Mouse (Mus musculus) midbrain, embryonic 12.5 days (tissue): ENCODE data around the gene Dolk. TPM values are rescaled to one million over a fixed set of nuclear protein-coding genes. Genes with fewer than 3 reads are reported as not detected.

Experiments
- ATAC-seq: fragments of 200-750 bp; cut with Nextera tagmentation; 2 replicates; pipeline ENCODE4 v1.8.0; 2017; ENCODE audit warnings: low read depth, moderate TSS enrichment, moderate library complexity; ENCODE audit not compliant: low FRiP score
- H3K27ac ChIP-seq: fragments of 300-500 bp; sonication (generic); replicated peaks from 2 replicates; pipeline ENCODE4 v1.5.1; 2016; ENCODE audit warnings: mild to moderate bottlenecking
- H3K27me3 ChIP-seq: fragments of 300-500 bp; sonication (generic); 2 replicates; pipeline ENCODE4 v1.6.1; 2016; ENCODE audit warnings: mild to moderate bottlenecking
- H3K36me3 ChIP-seq: fragments of 300-500 bp; sonication (generic); 2 replicates; pipeline ENCODE4 v1.6.1; 2016
- H3K4me1 ChIP-seq: fragments of 300-500 bp; sonication (generic); 2 replicates; pipeline ENCODE4 v1.6.1; 2016
- H3K4me2 ChIP-seq: fragments of 300-500 bp; sonication (generic); replicated peaks from 2 replicates; pipeline ENCODE4 v1.6.1; 2016; ENCODE audit warnings: mild to moderate bottlenecking, moderate library complexity
- H3K4me3 ChIP-seq: fragments of 300-500 bp; sonication (generic); 2 replicates; pipeline ENCODE4 v1.5.1; 2016; ENCODE audit warnings: mild to moderate bottlenecking
- H3K9ac ChIP-seq: fragments of 300-500 bp; sonication (generic); replicated peaks from 2 replicates; pipeline ENCODE4 v1.6.1; 2016; ENCODE audit warnings: mild to moderate bottlenecking, moderate library complexity
- H3K9me3 ChIP-seq: fragments of 300-500 bp; sonication (generic); 2 replicates; pipeline ENCODE4 v1.6.1; 2016; ENCODE audit warnings: mild to moderate bottlenecking
- WGBS: fragments of 180-500 bp; shearing (Covaris S2); methylation state at CpG from one replicate; pipeline ENCODE4 v1.1.7; 2016; 5-methylcytosine and 5-hydroxymethylcytosine counted together
- polyA plus RNA-seq: library from polyadenylated mRNA; unstranded; fragments of >200 nt; fragmentation: Nextera tagmentation; extraction: Ambion mirVana; gene quantifications from 2 replicates; pipeline ENCODE4 v1.2.1, GENCODE M21; 2016

Gene Dolk
- polyA plus RNA-seq, 1 experiment from 2014 or later, result 28.2 TPM

DNA sequence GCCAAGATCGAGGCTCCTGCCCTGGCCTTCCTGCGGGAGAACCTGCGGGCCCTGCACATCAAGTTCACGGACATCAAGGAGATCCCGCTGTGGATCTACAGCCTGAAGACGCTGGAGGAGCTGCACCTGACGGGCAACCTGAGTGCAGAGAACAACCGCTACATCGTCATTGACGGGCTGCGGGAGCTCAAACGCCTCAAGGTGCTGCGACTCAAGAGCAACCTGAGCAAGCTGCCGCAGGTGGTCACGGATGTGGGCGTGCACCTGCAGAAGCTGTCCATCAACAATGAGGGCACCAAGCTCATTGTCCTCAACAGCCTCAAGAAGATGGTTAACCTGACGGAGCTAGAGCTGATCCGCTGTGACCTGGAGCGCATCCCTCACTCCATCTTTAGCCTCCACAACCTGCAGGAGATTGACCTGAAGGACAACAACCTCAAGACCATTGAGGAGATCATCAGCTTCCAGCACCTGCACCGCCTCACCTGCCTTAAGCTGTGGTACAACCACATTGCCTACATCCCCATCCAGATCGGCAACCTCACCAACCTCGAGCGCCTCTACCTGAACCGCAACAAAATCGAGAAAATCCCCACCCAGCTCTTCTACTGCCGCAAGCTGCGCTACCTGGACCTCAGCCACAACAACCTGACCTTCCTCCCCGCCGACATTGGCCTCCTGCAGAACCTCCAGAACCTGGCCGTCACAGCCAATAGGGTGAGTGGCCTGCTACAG lies 29.4 kb downstream of the Dolk start:
- Histone ChIP-seq H3K36me3 (peaks cover 85% of the 10 kb centered on the region), H3K27me3 (no peaks in the 10 kb centered on the region), H3K9ac (no peak overlapping the region), H3K4me1 (no peaks in the 10 kb centered on the region), H3K9me3 (no peaks in the 10 kb centered on the region), H3K27ac (no peak overlapping the region), H3K4me2 (no peak overlapping the region), H3K4me3 (no peak overlapping the region)
- WGBS, result 97% methylated on average over 30 of the region's 30 CpGs
- ATAC-seq, result no peak

DNA sequence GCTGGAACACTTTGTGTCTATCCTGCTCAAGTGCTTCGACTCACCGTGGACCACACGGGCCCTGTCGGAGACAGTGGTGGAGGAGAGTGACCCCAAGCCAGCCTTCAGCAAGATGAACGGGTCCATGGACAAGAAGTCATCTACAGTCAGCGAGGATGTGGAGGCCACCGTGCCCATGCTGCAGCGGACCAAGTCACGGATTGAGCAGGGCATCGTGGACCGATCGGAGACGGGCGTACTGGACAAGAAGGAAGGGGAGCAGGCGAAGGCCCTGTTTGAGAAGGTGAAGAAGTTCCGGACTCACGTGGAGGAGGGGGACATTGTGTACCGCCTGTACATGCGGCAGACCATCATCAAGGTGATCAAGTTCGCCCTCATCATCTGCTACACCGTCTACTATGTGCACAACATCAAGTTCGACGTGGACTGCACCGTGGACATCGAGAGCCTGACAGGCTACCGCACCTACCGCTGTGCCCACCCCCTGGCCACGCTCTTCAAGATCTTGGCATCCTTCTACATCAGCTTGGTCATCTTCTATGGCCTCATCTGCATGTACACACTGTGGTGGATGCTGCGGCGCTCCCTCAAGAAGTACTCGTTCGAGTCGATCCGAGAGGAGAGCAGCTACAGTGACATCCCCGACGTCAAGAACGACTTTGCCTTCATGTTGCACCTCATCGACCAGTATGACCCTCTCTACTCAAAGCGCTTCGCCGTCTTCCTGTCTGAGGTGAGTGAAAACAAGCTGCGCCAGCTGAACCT lies 30.3 kb downstream of the Dolk start:
- ATAC-seq, result no peak
- no peaks in the 10 kb centered on the region for H3K4me1 ChIP-seq
- H3K27ac ChIP-seq, result no peak overlapping the region
- H3K4me2 ChIP-seq, result no peak overlapping the region
- no peaks in the 10 kb centered on the region for H3K9me3 ChIP-seq
- H3K4me3 ChIP-seq, result no peak overlapping the region
- H3K27me3 ChIP-seq, result no peaks in the 10 kb centered on the region
- no peak overlapping the region for H3K9ac ChIP-seq
- H3K36me3 ChIP-seq, result peaks cover 85% of the 10 kb centered on the region
- 96% methylated on average over 41 of the region's 42 CpGs for WGBS

DNA sequence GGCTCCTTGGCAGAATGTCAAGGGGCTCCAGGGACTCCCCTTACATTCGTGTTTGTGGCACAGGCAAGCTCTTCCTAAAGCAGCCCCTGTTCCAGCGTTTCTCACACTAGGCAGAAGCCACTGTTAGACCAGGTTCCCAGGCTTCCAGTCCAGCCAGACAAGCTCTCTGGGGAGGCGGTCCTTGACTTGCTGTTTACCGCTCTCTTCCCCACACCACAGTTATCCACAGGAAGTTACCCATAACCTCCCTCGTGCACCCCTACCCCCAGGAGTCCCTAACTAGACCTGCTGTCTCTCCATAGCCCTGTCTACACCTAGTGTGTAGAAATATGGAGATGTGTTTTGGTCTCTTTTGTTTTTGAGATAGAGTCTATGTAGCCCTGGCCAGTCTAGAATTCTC lies 32.3 kb downstream of the Dolk start:
- H3K4me3 ChIP-seq, result no peak overlapping the region
- H3K4me2 ChIP-seq, result no peak overlapping the region
- H3K4me1 ChIP-seq, result no peaks in the 10 kb centered on the region
- no peaks in the 10 kb centered on the region for H3K9me3 ChIP-seq
- no peaks in the 10 kb centered on the region for H3K27me3 ChIP-seq
- H3K27ac ChIP-seq, result no peak overlapping the region
- no peak overlapping the region for H3K9ac ChIP-seq
- WGBS, result 87% methylated on average over 5 of the region's 5 CpGs
- H3K36me3 ChIP-seq, result peaks cover 84% of the 10 kb centered on the region
- ATAC-seq, result no peak

DNA sequence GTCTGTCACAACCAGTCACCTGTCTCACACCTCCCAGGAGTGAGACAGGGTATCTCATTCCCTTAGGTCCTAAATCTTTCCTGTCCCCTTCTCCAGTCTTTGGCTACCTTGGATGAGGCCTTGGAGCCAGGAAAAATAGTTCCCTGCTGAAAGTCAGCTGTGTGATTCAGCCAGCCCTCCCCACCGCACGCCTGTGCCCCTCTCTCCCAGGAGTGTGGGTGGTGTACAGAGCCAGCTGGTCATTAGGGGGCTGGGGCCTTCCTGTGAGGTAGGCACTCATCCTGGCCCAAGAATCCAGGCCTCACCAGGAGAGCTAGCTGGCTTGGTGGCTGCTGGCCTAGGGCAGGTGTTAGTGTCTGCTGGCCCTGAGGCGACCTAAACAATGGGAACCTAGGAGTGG lies 33.6 kb downstream of the Dolk start:
- 82% methylated on average over 3 of the region's 3 CpGs for WGBS
- ATAC-seq, result no peak
- no peak overlapping the region for H3K27ac ChIP-seq
- H3K9ac ChIP-seq, result no peak overlapping the region
- H3K4me2 ChIP-seq, result no peak overlapping the region
- H3K4me3 ChIP-seq, result no peak overlapping the region
- H3K9me3 ChIP-seq, result no peaks in the 10 kb centered on the region
- H3K27me3 ChIP-seq, result no peaks in the 10 kb centered on the region
- no peaks in the 10 kb centered on the region for H3K4me1 ChIP-seq
- H3K36me3 ChIP-seq, result peaks cover 84% of the 10 kb centered on the region

DNA sequence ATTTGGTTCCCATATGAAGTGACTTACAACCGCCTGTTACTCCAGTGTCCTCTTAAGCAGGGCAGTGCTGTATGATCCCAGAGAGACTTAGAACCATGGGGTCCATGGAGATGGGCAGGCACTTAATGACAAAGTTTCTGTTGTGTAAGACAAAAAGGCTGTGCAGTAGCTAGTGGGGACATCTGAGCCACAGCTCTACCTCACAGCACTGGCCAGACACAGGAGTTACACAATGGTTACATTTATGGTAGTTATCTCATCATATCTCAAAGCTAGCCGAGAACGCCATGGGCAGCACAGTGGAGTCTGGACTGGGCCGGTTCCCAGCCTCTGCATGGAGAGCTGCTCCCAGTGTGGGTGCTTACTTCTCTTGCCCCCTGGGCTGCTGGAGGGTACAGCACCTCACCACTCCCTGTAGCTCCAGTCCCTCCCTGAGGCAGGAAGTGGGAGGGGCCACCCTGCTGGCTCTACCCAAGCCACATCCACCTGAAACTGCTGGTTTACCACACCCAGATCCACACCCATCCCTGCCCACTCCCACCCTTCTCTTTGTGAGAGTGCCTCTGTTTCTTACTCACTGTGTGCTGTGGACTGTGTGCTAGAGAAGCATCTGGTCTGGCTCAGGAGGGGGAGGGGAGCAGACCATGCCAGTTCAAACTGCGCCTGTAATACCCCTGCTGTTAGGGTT lies 34.6 kb downstream of the Dolk start:
- H3K36me3 ChIP-seq, result peaks cover 84% of the 10 kb centered on the region
- no peaks in the 10 kb centered on the region for H3K27me3 ChIP-seq
- H3K9me3 ChIP-seq, result no peaks in the 10 kb centered on the region
- 82% methylated on average over 5 of the region's 5 CpGs for WGBS
- H3K4me1 ChIP-seq, result no peaks in the 10 kb centered on the region
- H3K4me3 ChIP-seq, result no peak overlapping the region
- no peak for ATAC-seq
- H3K4me2 ChIP-seq, result no peak overlapping the region
- H3K27ac ChIP-seq, result no peak overlapping the region
- no peak overlapping the region for H3K9ac ChIP-seq

DNA sequence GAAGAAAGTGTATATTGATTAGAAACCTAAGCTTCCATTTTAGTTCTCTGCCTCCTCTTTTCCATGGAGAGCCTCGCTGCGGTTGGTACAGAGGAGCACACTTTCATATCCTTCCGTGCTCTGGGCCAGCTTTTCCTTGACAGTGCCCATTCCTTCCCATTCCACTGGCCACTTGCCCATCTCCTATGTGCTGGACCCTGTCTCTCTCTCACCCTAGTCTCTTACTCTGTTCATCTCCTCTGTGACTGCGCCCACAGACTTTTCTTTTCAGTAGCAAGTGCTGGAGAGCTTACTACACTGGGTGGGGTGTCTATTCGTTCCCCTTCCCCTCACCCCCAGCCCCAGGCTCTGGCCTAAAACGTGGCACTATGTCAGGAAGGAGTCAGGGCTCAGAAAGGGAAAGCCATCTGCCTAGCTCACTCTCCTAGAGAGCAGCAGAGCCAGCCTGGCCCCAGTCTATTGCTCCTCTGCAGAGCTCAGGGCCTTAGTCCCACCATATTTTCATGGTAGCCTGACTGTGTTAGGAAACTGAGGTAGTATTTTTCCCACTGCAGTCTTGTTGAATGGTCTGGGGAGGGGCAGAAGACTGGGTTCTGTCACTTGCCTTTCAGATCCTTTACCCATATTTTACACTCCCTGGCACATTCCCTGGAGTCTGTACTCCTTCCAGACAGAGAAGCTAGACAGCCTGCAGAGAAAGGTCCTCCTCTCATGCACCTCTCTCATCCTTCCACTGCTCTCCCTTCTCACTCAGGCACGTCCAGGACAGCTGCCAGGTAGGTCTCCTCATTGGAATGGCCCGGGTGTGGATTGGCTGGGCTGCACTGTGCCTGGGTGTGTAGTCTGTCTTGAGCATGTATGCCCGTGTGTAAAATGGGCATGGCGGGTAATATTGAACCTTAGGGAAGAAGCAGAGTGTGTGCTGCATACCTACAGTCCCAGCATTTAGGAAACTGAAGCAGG lies 35.7 kb downstream of the Dolk start:
- WGBS, result 87% methylated on average over 10 of the region's 10 CpGs
- no peak overlapping the region for H3K4me3 ChIP-seq
- ATAC-seq, result no peak
- H3K9me3 ChIP-seq, result no peaks in the 10 kb centered on the region
- H3K9ac ChIP-seq, result no peak overlapping the region
- no peak overlapping the region for H3K4me2 ChIP-seq
- H3K27ac ChIP-seq, result no peak overlapping the region
- H3K36me3 ChIP-seq, result peaks cover 78% of the 10 kb centered on the region
- H3K4me1 ChIP-seq, result no peaks in the 10 kb centered on the region
- no peaks in the 10 kb centered on the region for H3K27me3 ChIP-seq

DNA sequence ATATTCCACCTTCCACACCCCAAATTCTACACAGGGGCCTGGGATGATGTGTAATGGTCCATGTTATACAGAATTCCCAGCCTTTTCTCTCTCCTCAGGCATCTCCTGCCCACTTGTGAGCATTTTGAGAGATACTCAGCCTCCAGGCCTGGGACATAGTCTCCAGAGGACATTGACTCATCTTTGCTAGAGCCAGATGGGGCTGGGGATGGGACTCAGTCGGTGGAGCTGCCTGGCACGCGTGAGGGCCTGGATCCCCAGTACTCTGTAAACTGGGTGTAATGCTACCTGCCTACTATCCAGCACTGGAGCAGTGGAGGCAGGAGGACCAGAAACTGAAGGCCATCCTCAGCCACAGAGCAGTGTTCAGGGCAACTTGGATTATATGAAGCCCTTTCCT lies 37.0 kb downstream of the Dolk start:
- 96% methylated on average over 3 of the region's 3 CpGs for WGBS
- Histone ChIP-seq H3K4me1 (no peaks in the 10 kb centered on the region), H3K9ac (no peak overlapping the region), H3K9me3 (no peaks in the 10 kb centered on the region), H3K36me3 (peaks cover 74% of the 10 kb centered on the region), H3K27me3 (no peaks in the 10 kb centered on the region), H3K4me3 (no peak overlapping the region), H3K27ac (no peak overlapping the region), H3K4me2 (no peak overlapping the region)
- no peak for ATAC-seq

DNA sequence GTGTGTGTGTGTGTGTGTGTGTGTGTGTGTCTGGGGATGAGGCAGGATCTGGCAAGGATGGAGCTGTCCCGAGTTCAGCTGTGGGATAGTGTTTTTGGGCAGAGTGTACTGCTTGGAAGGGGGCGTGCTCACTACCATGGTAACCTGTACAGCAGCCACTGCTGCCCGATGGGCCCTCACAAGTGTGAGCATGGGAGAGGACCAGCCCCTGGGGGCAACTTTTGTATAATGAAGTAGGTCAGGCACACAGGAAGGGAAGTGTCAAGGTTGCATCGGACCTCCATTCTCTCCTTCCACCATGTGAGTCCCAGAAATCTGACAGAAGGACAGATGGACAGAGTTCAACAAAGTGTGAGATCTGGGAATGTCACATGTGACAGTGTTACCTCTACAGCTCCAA lies 38.5 kb downstream of the Dolk start:
- ATAC-seq, result no peak
- Histone ChIP-seq H3K4me3 (no peak overlapping the region), H3K27me3 (no peaks in the 10 kb centered on the region), H3K9ac (no peak overlapping the region), H3K27ac (no peak overlapping the region), H3K4me1 (no peaks in the 10 kb centered on the region), H3K36me3 (peaks cover 84% of the 10 kb centered on the region), H3K9me3 (no peaks in the 10 kb centered on the region), H3K4me2 (no peak overlapping the region)
- 85% methylated on average over 4 of the region's 4 CpGs for WGBS

DNA sequence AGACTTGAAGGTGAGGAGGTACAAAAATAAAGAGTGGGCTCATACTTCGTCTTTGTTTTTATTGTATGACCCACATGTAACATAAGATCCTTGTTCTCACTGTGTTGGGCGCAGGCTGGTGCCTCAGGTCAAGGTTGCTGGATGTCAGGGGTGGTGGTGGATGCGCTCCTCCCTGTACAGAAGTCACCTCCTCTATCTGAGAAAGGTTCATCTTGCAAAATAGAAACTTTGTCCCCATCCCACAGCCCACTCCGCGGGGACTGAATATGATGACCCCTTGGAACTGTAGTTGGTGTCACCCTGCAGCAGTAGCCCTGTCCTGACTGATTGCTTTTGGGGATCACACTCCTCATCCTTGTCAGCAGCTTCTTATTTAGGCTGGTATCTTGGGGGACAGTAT lies 39.1 kb downstream of the Dolk start:
- Histone ChIP-seq H3K4me2 (no peak overlapping the region), H3K4me3 (no peak overlapping the region), H3K9ac (no peak overlapping the region), H3K4me1 (no peaks in the 10 kb centered on the region), H3K9me3 (no peaks in the 10 kb centered on the region), H3K27me3 (no peaks in the 10 kb centered on the region), H3K27ac (no peak overlapping the region), H3K36me3 (peaks cover 88% of the 10 kb centered on the region)
- WGBS, result 95% methylated on average over 5 of the region's 5 CpGs
- ATAC-seq, result no peak

DNA sequence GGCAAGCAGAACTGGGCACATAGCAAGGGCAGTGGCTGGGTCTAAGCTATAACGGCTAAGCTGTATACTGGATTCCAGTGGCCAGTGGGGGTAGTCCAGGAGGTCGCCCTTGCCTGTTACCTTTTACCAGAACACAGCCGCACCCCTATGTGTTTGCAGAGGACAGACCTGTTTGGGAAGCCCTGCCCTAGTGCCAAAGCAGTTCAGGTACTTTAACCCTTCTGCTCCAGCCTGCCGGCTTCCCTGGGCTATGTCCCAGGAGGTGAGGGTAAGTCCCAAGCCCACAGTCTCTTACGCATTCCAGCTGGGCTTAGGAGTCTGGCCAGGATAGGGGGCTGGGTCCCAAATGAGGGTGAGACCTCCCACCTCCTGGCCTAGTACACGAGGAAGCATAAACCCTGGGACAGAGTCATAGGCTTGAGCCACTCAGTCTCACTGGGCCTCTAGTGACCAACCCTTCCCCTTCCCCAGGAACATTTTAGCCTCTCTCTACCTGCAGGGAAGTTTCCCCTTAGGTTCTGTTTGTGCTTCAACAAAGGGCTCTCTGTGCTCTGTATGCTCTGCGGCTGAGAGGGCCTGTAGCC lies 41.4 kb downstream of the Dolk start:
- no peak overlapping the region for H3K9ac ChIP-seq
- no peaks in the 10 kb centered on the region for H3K27me3 ChIP-seq
- H3K27ac ChIP-seq, result no peak overlapping the region
- H3K4me1 ChIP-seq, result peaks cover 2% of the 10 kb centered on the region; the same call in 1 of the 2 replicates
- ATAC-seq, result no peak
- no peaks in the 10 kb centered on the region for H3K9me3 ChIP-seq
- peaks cover 89% of the 10 kb centered on the region for H3K36me3 ChIP-seq
- H3K4me3 ChIP-seq, result no peak overlapping the region
- WGBS, result 80% methylated on average over 7 of the region's 7 CpGs
- no peak overlapping the region for H3K4me2 ChIP-seq

DNA sequence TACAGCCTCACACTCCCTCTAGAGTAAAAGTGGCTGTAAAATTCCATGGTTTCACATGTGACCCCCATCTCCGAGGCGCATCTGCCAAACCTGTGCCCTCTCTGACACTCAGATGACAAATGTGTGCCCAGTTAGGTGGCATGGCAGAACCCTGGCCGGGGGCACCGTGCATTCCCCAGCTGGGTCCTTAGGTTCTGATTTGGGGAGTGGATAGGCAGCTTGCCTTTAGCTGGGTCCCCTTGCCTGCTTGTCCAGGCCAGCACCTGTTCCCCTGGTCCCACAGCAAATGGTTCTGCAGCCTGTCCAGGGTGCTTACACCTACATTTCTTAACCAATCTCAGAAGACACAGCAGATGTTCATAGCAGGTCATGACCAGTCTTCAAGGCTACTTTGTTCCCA lies 42.7 kb downstream of the Dolk start:
- Histone ChIP-seq H3K4me2 (no peak overlapping the region), H3K27me3 (no peaks in the 10 kb centered on the region), H3K36me3 (peaks cover 76% of the 10 kb centered on the region), H3K9me3 (no peaks in the 10 kb centered on the region), H3K4me1 (peaks cover 15% of the 10 kb centered on the region), H3K4me3 (no peak overlapping the region), H3K27ac (no peak overlapping the region), H3K9ac (no peak overlapping the region)
- no peak for ATAC-seq
- WGBS, result 94% methylated on average over 4 of the region's 4 CpGs
